Mouse (Mus musculus) MEL (cell line): ENCODE results near the gene Dnajc15. TPM values are rescaled to one million over a fixed set of nuclear protein-coding genes. Genes with fewer than 3 reads are reported as not detected.

Experiments used
- DNase-seq: peaks from one replicate; pipeline ENCODE4 v3.0.0; 2011; ENCODE audit warnings: low read depth, low spot score
- H3K27ac ChIP-seq: 2 replicates; pipeline ENCODE4 v1.5.1; 2012; ENCODE audit warnings: low read depth, mild to moderate bottlenecking, control low read depth, low read length, moderate library complexity; ENCODE audit not compliant: control insufficient read depth
- H3K27me3 ChIP-seq, 2 experiments: fragments of 150-350 bp in 1 of 2; sonication (generic) in 1 of 2; 2 replicates each; pipeline ENCODE4 v1.6.1; 2012; ENCODE audit warnings: low read length in 2 of 2, mild to moderate bottlenecking in 2 of 2, improper control_type of control experiment in 1 of 2, moderate library complexity in 1 of 2; ENCODE audit not compliant: insufficient read depth in 2 of 2, control insufficient read depth in 1 of 2
- H3K36me3 ChIP-seq, 2 experiments: 2 replicates each; pipeline ENCODE4 v1.6.1; 2012 to 2014; ENCODE audit warnings: low read length in 2 of 2, improper control_type of control experiment in 1 of 2, inconsistent platforms in 1 of 2, mild to moderate bottlenecking in 1 of 2; ENCODE audit not compliant: insufficient read depth in 2 of 2, control insufficient read depth in 1 of 2
- H3K4me1 ChIP-seq, 2 experiments: fragments of 150-350 bp in 1 of 2; sonication (generic) in 1 of 2; 2 replicates each; pipeline ENCODE4 v1.6.1; 2012; ENCODE audit warnings: low read length in 2 of 2, improper control_type of control experiment in 1 of 2, mild to moderate bottlenecking in 1 of 2; ENCODE audit not compliant: insufficient read depth in 2 of 2, control insufficient read depth in 1 of 2
- H3K4me3 ChIP-seq, 2 experiments: fragments of 150-350 bp in 1 of 2; sonication (generic) in 1 of 2; 2 replicates each; pipeline ENCODE4 v1.5.1; 2012; ENCODE audit warnings: low read depth in 2 of 2, low read length in 2 of 2, mild to moderate bottlenecking in 2 of 2, moderate library complexity in 2 of 2, control low read depth in 1 of 2, improper control_type of control experiment in 1 of 2; ENCODE audit not compliant: control insufficient read depth in 1 of 2, insufficient read depth in 1 of 2
- H3K79me2 ChIP-seq: 2 replicates; pipeline ENCODE4 v1.6.1; 2012; ENCODE audit warnings: mild to moderate bottlenecking, low read length, moderate library complexity; ENCODE audit not compliant: control insufficient read depth, poor library complexity, insufficient read depth
- H3K9ac ChIP-seq: 2 replicates; pipeline ENCODE4 v1.6.1; 2012; ENCODE audit warnings: low read depth, mild to moderate bottlenecking, control low read depth, low read length, moderate library complexity; ENCODE audit not compliant: control insufficient read depth, poor library complexity, severe bottlenecking
- H3K9me3 ChIP-seq: fragments of 150-350 bp; sonication (generic); replicated peaks from 2 replicates; pipeline ENCODE4 v1.6.1; 2012; ENCODE audit warnings: mild to moderate bottlenecking, low read length, improper control_type of control experiment, moderate library complexity; ENCODE audit not compliant: insufficient read depth
- CHD1 ChIP-seq: IDR thresholded peaks from 2 replicates; pipeline ENCODE4 v1.6.1; 2012; ENCODE audit warnings: low read depth, mild to moderate bottlenecking, inconsistent platforms, low read length, improper control_type of control experiment
- CHD2 ChIP-seq: IDR thresholded peaks from 2 replicates; pipeline ENCODE4 v1.6.1; 2011; ENCODE audit warnings: low read length, improper control_type of control experiment
- CTCF ChIP-seq, 3 experiments: IDR thresholded peaks in 2 of 3; conservative IDR thresholded peaks in 1 of 3; 2 replicates each; pipeline ENCODE4 v1.5.1; 2011 to 2012; ENCODE audit warnings: low read length in 3 of 3, low read depth in 2 of 3, mild to moderate bottlenecking in 2 of 3, improper control_type of control experiment in 1 of 3, inconsistent platforms in 1 of 3, mixed read lengths in 1 of 3, moderate library complexity in 1 of 3; ENCODE audit not compliant: control insufficient read depth in 1 of 3, insufficient read depth in 1 of 3, poor library complexity in 1 of 3, severe bottlenecking in 1 of 3
- E2F4 ChIP-seq: IDR thresholded peaks from 2 replicates; pipeline ENCODE4 v1.6.1; 2011; ENCODE audit warnings: low read depth, low read length, improper control_type of control experiment, borderline replicate concordance
- EP300 ChIP-seq, 2 experiments: IDR thresholded peaks; 2 replicates each; pipeline ENCODE4 v1.6.1; 2011; ENCODE audit warnings: improper control_type of control experiment in 2 of 2, low read length in 2 of 2, low read depth in 1 of 2, mild to moderate bottlenecking in 1 of 2
- ETS1 ChIP-seq: IDR thresholded peaks from 2 replicates; pipeline ENCODE4 v1.6.1; 2012; ENCODE audit warnings: low read depth, mild to moderate bottlenecking, inconsistent platforms, low read length, improper control_type of control experiment, moderate library complexity
- GABPA ChIP-seq: IDR thresholded peaks from 2 replicates; pipeline ENCODE4 v1.6.1; 2012; ENCODE audit warnings: low read depth, mild to moderate bottlenecking, inconsistent platforms, low read length, improper control_type of control experiment, moderate library complexity
- GATA1 ChIP-seq: IDR thresholded peaks from 2 replicates; pipeline ENCODE4 v1.6.1; 2011; ENCODE audit warnings: low read depth, low read length, improper control_type of control experiment
- HCFC1 ChIP-seq: IDR thresholded peaks from 2 replicates; pipeline ENCODE4 v1.6.1; 2012; ENCODE audit warnings: low read depth, mild to moderate bottlenecking, inconsistent platforms, low read length, improper control_type of control experiment, moderate library complexity
- KAT2A ChIP-seq: conservative IDR thresholded peaks from 2 replicates; pipeline ENCODE4 v1.6.1; 2012; ENCODE audit warnings: low read depth, low read length, improper control_type of control experiment, inconsistent platforms
- MAFK ChIP-seq: IDR thresholded peaks from 2 replicates; pipeline ENCODE4 v1.6.1; 2011; ENCODE audit warnings: low read depth, mild to moderate bottlenecking, low read length, improper control_type of control experiment, borderline replicate concordance
- MAZ ChIP-seq: IDR thresholded peaks from 2 replicates; pipeline ENCODE4 v1.6.1; 2012; ENCODE audit warnings: low read depth, mild to moderate bottlenecking, inconsistent platforms, low read length, improper control_type of control experiment
- MYB ChIP-seq: IDR thresholded peaks from 2 replicates; pipeline ENCODE4 v1.6.1; 2011; ENCODE audit warnings: mild to moderate bottlenecking, low read depth, low read length, improper control_type of control experiment
- MYC ChIP-seq: IDR thresholded peaks from 2 replicates; pipeline ENCODE4 v1.6.1; 2011; ENCODE audit warnings: low read depth, mild to moderate bottlenecking, low read length, improper control_type of control experiment, moderate library complexity
- NELFE ChIP-seq: IDR thresholded peaks from 2 replicates; pipeline ENCODE4 v1.6.1; 2011; ENCODE audit warnings: low read depth, low read length, improper control_type of control experiment
- NRF1 ChIP-seq: IDR thresholded peaks from 2 replicates; pipeline ENCODE4 v1.6.1; 2014; ENCODE audit warnings: low read depth, mild to moderate bottlenecking, inconsistent platforms, low read length, improper control_type of control experiment, moderate library complexity; ENCODE audit not compliant: poor library complexity, insufficient read depth, severe bottlenecking
- POLR2A ChIP-seq, 2 experiments: IDR thresholded peaks; 2 replicates each; pipeline ENCODE4 v1.6.1; 2011 to 2012; ENCODE audit warnings: low read length in 2 of 2, mild to moderate bottlenecking in 2 of 2, control low read depth in 1 of 2, improper control_type of control experiment in 1 of 2, low read depth in 1 of 2, moderate library complexity in 1 of 2; ENCODE audit not compliant: control insufficient read depth in 1 of 2, insufficient read depth in 1 of 2, poor library complexity in 1 of 2
- POLR2AphosphoS2 ChIP-seq: IDR thresholded peaks from 2 replicates; pipeline ENCODE4 v1.6.1; 2011; ENCODE audit warnings: low read length, improper control_type of control experiment
- RAD21 ChIP-seq: IDR thresholded peaks from 2 replicates; pipeline ENCODE4 v1.6.1; 2011; ENCODE audit warnings: mild to moderate bottlenecking, low read depth, low read length, improper control_type of control experiment
- RCOR1 ChIP-seq: IDR thresholded peaks from 2 replicates; pipeline ENCODE4 v1.6.1; 2012; ENCODE audit warnings: low read depth, mild to moderate bottlenecking, inconsistent platforms, low read length, improper control_type of control experiment
- SIN3A ChIP-seq: IDR thresholded peaks from 2 replicates; pipeline ENCODE4 v1.6.1; 2012; ENCODE audit warnings: low read length, improper control_type of control experiment, inconsistent platforms
- SMC3 ChIP-seq: IDR thresholded peaks from 2 replicates; pipeline ENCODE4 v1.6.1; 2011; ENCODE audit warnings: low read depth, low read length, improper control_type of control experiment
- TAL1 ChIP-seq: IDR thresholded peaks from 2 replicates; pipeline ENCODE4 v1.6.1; 2012; ENCODE audit warnings: mild to moderate bottlenecking, inconsistent platforms, low read length, moderate library complexity, mixed read lengths
- TCF12 ChIP-seq: IDR thresholded peaks from 2 replicates; pipeline ENCODE4 v1.6.1; 2014; ENCODE audit warnings: low read depth, mild to moderate bottlenecking, inconsistent platforms, low read length, improper control_type of control experiment, moderate library complexity
- UBTF ChIP-seq: IDR thresholded peaks from 2 replicates; pipeline ENCODE4 v1.6.1; 2012; ENCODE audit warnings: low read depth, mild to moderate bottlenecking, inconsistent platforms, low read length, improper control_type of control experiment, moderate library complexity, borderline replicate concordance; ENCODE audit not compliant: insufficient read depth
- USF1 ChIP-seq: IDR thresholded peaks from 2 replicates; pipeline ENCODE4 v1.6.1; 2014; ENCODE audit warnings: low read depth, mild to moderate bottlenecking, inconsistent platforms, low read length, improper control_type of control experiment, moderate library complexity
- USF2 ChIP-seq, 2 experiments: IDR thresholded peaks; 2 replicates each; pipeline ENCODE4 v1.6.1; 2011 to 2012; ENCODE audit warnings: improper control_type of control experiment in 2 of 2, low read length in 2 of 2, borderline replicate concordance in 1 of 2, inconsistent platforms in 1 of 2, low read depth in 1 of 2, mild to moderate bottlenecking in 1 of 2; ENCODE audit not compliant: insufficient read depth in 1 of 2
- ZC3H11A ChIP-seq: IDR thresholded peaks from 2 replicates; pipeline ENCODE4 v1.6.1; 2012; ENCODE audit warnings: low read depth, mild to moderate bottlenecking, inconsistent platforms, low read length, improper control_type of control experiment
- polyA plus RNA-seq, 2 experiments: library from polyadenylated mRNA; stranded (reverse) in 1 of 2; unstranded in 1 of 2; fragments of >175 nt in 1 of 2; fragments of >200 nt in 1 of 2; gene quantifications; 2 replicates each; pipeline versions ENCODE4 v1.2.1 to v1.2.4; 2012; ENCODE audit warnings: low replicate concordance in 2 of 2, low read depth in 1 of 2; ENCODE audit not compliant: insufficient read length in 2 of 2, insufficient read depth in 1 of 2, missing spikeins in 1 of 2
- total RNA-seq: library from RNA; depleted of rRNA; stranded (reverse); fragments of 300-350 nt; gene quantifications from 2 replicates; pipeline ENCODE4 v1.2.3, GENCODE M21; 2012

The Dnajc15 gene
- total and polyA plus RNA-seq, 3 experiments = not detected

DNA sequence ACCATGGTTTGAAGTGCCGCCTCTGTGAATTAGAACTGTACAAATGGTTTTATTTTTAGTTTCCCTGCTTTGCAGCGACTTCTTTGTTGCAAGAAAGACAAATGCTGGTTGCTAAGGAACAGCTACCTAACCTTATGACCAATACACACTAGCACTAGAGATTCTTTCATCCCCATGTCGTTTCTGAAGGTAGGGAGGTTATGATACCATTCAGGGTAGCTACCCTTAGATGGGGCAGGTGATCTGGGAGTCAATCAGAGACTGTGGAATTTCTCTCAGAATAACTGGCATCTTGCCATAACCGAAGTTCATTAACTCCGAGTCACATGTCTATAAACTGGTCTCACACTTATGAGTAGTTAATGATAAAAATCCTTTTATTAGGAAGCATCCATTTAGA, 30.5 kb upstream of the Dnajc15 start:
- H3K27me3 ChIP-seq = no peaks in the 10 kb centered on the region
- no peak overlapping the region for H3K27ac ChIP-seq
- no peak overlapping the region for H3K4me3 ChIP-seq
- H3K9me3 ChIP-seq = no peaks in the 10 kb centered on the region
- TF ChIP-seq CTCF (IDR thresholded peaks at IDR 0.05 in 2 of 3, conservative IDR thresholded peaks at IDR 0.05 in 1 of 3; ENCODE audit: control insufficient read depth in 1 of 3, insufficient read depth in 1 of 3, low read depth in 2 of 3, low read length in 3 of 3, poor library complexity in 1 of 3, severe bottlenecking in 1 of 3) (no peak), NRF1 (no peak), ETS1 (no peak), MAZ (no peak), NELFE (no peak), UBTF (no peak), CHD2 (no peak), TAL1 (no peak), GABPA (no peak), RAD21 (no peak), CHD1 (no peak), SIN3A (no peak), ZC3H11A (no peak), TCF12 (no peak), MYC (no peak)
- H3K4me1 ChIP-seq = no peaks in the 10 kb centered on the region
- H3K9ac ChIP-seq = no peak overlapping the region
- no peaks in the 10 kb centered on the region for H3K36me3 ChIP-seq
- DNase-seq = no peak
- no peaks in the 10 kb centered on the region for H3K79me2 ChIP-seq

GRCm38 (mm10) chr14:77904171-77904762, 29.3 kb upstream of the Dnajc15 start, which contains the start of gene Epsti1:
TSS of gene Epsti1 (plus strand) at chr14:77904239.
- TF ChIP-seq MYC (no peak), SMC3 (no peak), MYB (no peak), MAFK (no peak), E2F4 (no peak), MAZ (no peak), GABPA (no peak), NRF1 (no peak), KAT2A (no peak), USF1 (no peak), GATA1 (no peak), EP300 (IDR thresholded peaks at IDR 0.05; ENCODE audit: low read depth in 1 of 2, low read length in 2 of 2) (no peak), POLR2AphosphoS2 (no peak), HCFC1 (no peak), POLR2A (IDR thresholded peaks at IDR 0.05; ENCODE audit: control insufficient read depth in 1 of 2, insufficient read depth in 1 of 2, low read depth in 1 of 2, low read length in 2 of 2, poor library complexity in 1 of 2) (no peak), USF2 (IDR thresholded peaks at IDR 0.05; ENCODE audit: borderline replicate concordance in 1 of 2, insufficient read depth in 1 of 2, low read depth in 1 of 2, low read length in 2 of 2) (no peak), CTCF (IDR thresholded peaks at IDR 0.05 in 2 of 3, conservative IDR thresholded peaks at IDR 0.05 in 1 of 3; ENCODE audit: control insufficient read depth in 1 of 3, insufficient read depth in 1 of 3, low read depth in 2 of 3, low read length in 3 of 3, poor library complexity in 1 of 3, severe bottlenecking in 1 of 3) (no peak), RAD21 (no peak), RCOR1 (no peak), TAL1 (no peak)
- TF ChIP-seq, all 39 proteins: peak for 0
- no peaks in the 10 kb centered on the region for H3K79me2 ChIP-seq
- H3K36me3 ChIP-seq = no peaks in the 10 kb centered on the region
- H3K4me3 ChIP-seq = no peak within 1 kb of the TSS
- H3K27me3 ChIP-seq = no peaks in the 10 kb centered on the region
- H3K9ac ChIP-seq = no peak within 1 kb of the TSS
- no peak within 1 kb of the TSS for H3K27ac ChIP-seq
- H3K9me3 ChIP-seq = no peaks in the 10 kb centered on the region
- DNase-seq = no peak
- no peaks in the 10 kb centered on the region for H3K4me1 ChIP-seq
